Mouse (Mus musculus) forebrain, postnatal 0 days (tissue): ENCODE data around the gene Lama5. TPM values are rescaled to one million over a fixed set of nuclear protein-coding genes. Genes with fewer than 3 reads are reported as not detected.
A peak's percentile ranks its signal among the peaks of the same experiment; 100 is the strongest.

Experiments used
- ATAC-seq: fragments of 200-750 bp; cut with Nextera tagmentation; 2 replicates; pipeline ENCODE4 v1.8.0; 2017; ENCODE audit warnings: mild to moderate bottlenecking, moderate library complexity
- DNase-seq: peaks from one replicate; pipeline ENCODE4 v3.0.0-alpha.2; 2015
- H3K27ac ChIP-seq: fragments of 300-500 bp; sonication (generic); 2 replicates; pipeline ENCODE4 v1.5.1; 2014; ENCODE audit warnings: low read depth, mild to moderate bottlenecking, antibody characterized with exemption, low read length, moderate library complexity, mixed read lengths
- H3K27me3 ChIP-seq: fragments of 300-500 bp; sonication (generic); 2 replicates; pipeline ENCODE4 v1.6.1; 2014; ENCODE audit warnings: mild to moderate bottlenecking, low read length, mixed read lengths; ENCODE audit not compliant: insufficient read depth
- H3K36me3 ChIP-seq: fragments of 300-500 bp; sonication (generic); 2 replicates; pipeline ENCODE4 v1.6.1; 2014; ENCODE audit warnings: mild to moderate bottlenecking, moderate library complexity; ENCODE audit not compliant: insufficient read depth
- H3K4me1 ChIP-seq: fragments of 300-500 bp; sonication (generic); 2 replicates; pipeline ENCODE4 v1.6.1; 2014; ENCODE audit warnings: antibody characterized with exemption; ENCODE audit not compliant: insufficient read depth
- H3K4me2 ChIP-seq: fragments of 300-500 bp; sonication (generic); 2 replicates; pipeline ENCODE4 v1.6.1; 2014; ENCODE audit warnings: low read depth, mild to moderate bottlenecking, moderate library complexity
- H3K4me3 ChIP-seq: fragments of 300-500 bp; sonication (generic); 2 replicates; pipeline ENCODE4 v1.5.1; 2014; ENCODE audit warnings: low read depth, low read length, mixed read lengths
- H3K9ac ChIP-seq: fragments of 300-500 bp; sonication (generic); 2 replicates; pipeline ENCODE4 v1.6.1; 2014; ENCODE audit warnings: mild to moderate bottlenecking
- H3K9me3 ChIP-seq: fragments of 300-500 bp; sonication (generic); 2 replicates; pipeline ENCODE4 v1.6.1; 2016; ENCODE audit warnings: low read length
- CTCF ChIP-seq: sonication (generic); IDR thresholded peaks from 2 replicates; pipeline ENCODE4 v1.5.1; 2016; ENCODE audit warnings: antibody characterized with exemption, control low read depth, low read depth
- WGBS: fragments of 180-500 bp; shearing (Covaris S2); extraction: QIAGEN DNeasy Blood & Tissue Kit; methylation state at CpG from one replicate; pipeline ENCODE4 v1.1.7; 2014; 5-methylcytosine and 5-hydroxymethylcytosine counted together
- polyA plus RNA-seq: library from polyadenylated mRNA; unstranded; fragments of >200 nt; fragmentation: Nextera tagmentation; extraction: Ambion mirVana; gene quantifications from 2 replicates; pipeline ENCODE4 v1.2.1, GENCODE M21; 2015
- total RNA-seq: library from RNA; depleted of rRNA; stranded (reverse); fragments of >200 nt; gene quantifications from 2 replicates; pipeline ENCODE4 v1.2.3, GENCODE M21; 2014

Lama5 gene
- total and polyA plus RNA-seq, 2 experiments from 2014 or later, result 1.4 to 8.9 TPM

- Histone ChIP-seq H3K36me3 (no peaks in the 10 kb centered on the region), H3K4me3 (no peak overlapping the region), H3K9ac (no peak overlapping the region), H3K9me3 (no peaks in the 10 kb centered on the region), H3K4me1 (peaks cover 7% of the 10 kb centered on the region), H3K4me2 (no peak overlapping the region), H3K27ac (no peak overlapping the region), H3K27me3 (peaks cover 8% of the 10 kb centered on the region; the same call in 1 of the 2 replicates)
- no peak for TF ChIP-seq CTCF
- WGBS, result 74% methylated on average over 9 of the region's 9 CpGs
- DNase-seq (no peak), ATAC-seq (no peak)
Observed at GRCm38 (mm10) chr2:180221051-180221450, 4.6 kb downstream of the Lama5 start.

DNA sequence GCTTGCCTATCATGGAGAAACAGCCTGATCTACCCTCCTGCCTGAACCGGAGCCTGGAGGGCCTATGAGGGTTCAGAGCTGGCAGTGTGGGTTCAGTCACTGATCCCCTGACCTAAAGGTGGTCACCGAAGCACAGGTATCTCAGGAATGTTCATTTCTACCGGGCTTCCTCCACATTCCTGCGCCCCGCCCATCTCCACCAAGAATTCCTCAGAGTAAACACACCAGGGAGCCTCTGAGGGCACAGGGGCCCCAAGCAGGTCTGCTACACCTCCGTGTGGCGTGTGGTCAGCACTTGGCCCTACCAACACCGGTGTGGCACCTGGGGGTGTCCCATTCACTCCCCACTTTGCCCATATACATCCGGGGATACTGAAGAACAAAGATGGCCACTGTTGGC, 5.5 kb downstream of the Lama5 start:
- H3K27me3 ChIP-seq, result peaks cover 8% of the 10 kb centered on the region; the same call in 1 of the 2 replicates
- no peaks in the 10 kb centered on the region for H3K36me3 ChIP-seq
- no peak overlapping the region for H3K4me2 ChIP-seq
- H3K4me3 ChIP-seq, result no peak overlapping the region
- no peaks in the 10 kb centered on the region for H3K9me3 ChIP-seq
- no peak for TF ChIP-seq CTCF
- no peaks in the 10 kb centered on the region; the same call in 1 of the 2 replicates for H3K4me1 ChIP-seq
- no peak overlapping the region for H3K27ac ChIP-seq
- 91% methylated on average over 9 of the region's 9 CpGs for WGBS
- H3K9ac ChIP-seq, result no peak overlapping the region
- ATAC-seq (no peak), DNase-seq (no peak)

DNA sequence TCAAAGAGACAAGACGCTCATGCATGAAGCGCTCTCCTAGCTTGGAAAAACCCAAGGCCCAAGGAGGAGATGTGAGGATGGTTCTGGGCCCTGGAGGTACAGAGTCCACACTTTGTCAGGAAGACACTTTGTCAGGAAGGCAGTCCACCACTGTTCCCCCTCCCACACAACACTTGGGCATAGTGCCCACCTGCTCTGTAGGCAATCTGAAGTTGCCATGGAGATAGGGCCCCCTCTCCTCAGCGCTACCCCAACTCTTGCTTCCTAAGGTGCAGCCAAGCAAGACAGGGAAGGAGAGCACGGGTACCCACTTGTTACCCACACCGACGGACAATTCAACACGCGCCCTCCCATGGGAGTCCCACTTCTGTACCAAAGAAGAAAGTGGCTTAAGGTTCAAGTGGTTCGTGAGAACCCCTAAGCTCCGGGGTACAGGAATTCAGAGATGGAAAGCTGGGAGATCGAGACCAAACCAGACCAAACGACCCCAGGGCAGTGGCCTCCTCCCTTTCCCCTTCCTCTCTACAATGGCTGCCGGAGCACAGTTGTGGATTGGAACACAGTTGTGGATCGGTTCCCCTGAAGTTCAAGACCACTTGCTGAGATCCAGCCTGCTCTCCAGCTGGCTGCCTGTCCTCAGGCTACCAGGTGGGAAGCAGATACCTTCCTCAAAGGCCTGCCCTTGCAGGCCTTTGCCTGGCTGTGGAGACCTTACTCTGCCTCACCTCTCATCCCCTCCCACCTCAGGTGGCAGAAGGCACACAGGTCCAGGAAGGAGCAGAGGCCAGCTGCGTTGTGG, 6.3 kb downstream of the Lama5 start:
- TF ChIP-seq CTCF, result no peak
- no peak overlapping the region for H3K4me2 ChIP-seq
- WGBS, result 77% methylated on average over 15 of the region's 15 CpGs
- H3K9me3 ChIP-seq, result no peaks in the 10 kb centered on the region
- peak; percentile 17; the same call in 1 of the 2 replicates for ATAC-seq
- H3K27me3 ChIP-seq, result 0 out of 2 replicates have a peak, but pooled peaks cover under 1% of the 10 kb centered on the region
- no peak overlapping the region for H3K4me3 ChIP-seq
- H3K36me3 ChIP-seq, result no peaks in the 10 kb centered on the region
- H3K27ac ChIP-seq, result no peak overlapping the region
- H3K9ac ChIP-seq, result no peak overlapping the region
- DNase-seq, result no peak
- no peaks in the 10 kb centered on the region; the same call in 1 of the 2 replicates for H3K4me1 ChIP-seq

DNA sequence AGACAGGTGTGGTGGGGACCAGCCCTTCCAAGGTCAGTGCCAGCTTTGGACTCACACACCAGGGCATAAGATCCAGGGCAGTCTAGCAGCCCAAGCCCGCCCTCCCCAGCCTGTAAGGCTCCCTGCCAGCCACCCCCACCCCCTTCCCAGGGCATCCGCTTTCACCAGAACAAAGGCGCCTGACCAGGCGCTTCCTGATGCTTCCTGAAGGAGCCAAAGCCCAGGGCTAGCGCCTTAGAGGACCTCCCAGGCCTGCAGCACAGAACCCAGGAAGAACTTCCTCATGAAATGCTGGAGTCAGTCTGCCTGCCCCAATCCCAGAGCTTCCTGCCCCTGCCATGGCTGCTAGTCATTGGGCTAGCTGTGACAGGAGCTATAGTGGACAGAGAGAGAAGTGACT, 7.0 kb downstream of the Lama5 start:
- Histone ChIP-seq H3K4me1 (no peaks in the 10 kb centered on the region; the same call in 1 of the 2 replicates), H3K9ac (no peak overlapping the region), H3K27me3 (no peaks in the 10 kb centered on the region), H3K4me2 (no peak overlapping the region), H3K27ac (no peak overlapping the region), H3K36me3 (no peaks in the 10 kb centered on the region), H3K4me3 (no peak overlapping the region), H3K9me3 (no peaks in the 10 kb centered on the region)
- WGBS, result 14% methylated on average over 5 of the region's 5 CpGs
- ATAC-seq (peak; percentile 40), DNase-seq (no peak)
- no peak for TF ChIP-seq CTCF

GRCm38 (mm10) chr2:180218241-180218640, 7.4 kb downstream of the Lama5 start:
- H3K9ac ChIP-seq, result no peak overlapping the region
- 61% methylated on average over 3 of the region's 3 CpGs for WGBS
- no peak overlapping the region for H3K4me2 ChIP-seq
- ATAC-seq (no peak), DNase-seq (no peak)
- no peaks in the 10 kb centered on the region for H3K9me3 ChIP-seq
- H3K27ac ChIP-seq, result no peak overlapping the region
- H3K36me3 ChIP-seq, result no peaks in the 10 kb centered on the region
- no peak overlapping the region for H3K4me3 ChIP-seq
- TF ChIP-seq CTCF, result no peak
- no peaks in the 10 kb centered on the region for H3K27me3 ChIP-seq
- H3K4me1 ChIP-seq, result no peaks in the 10 kb centered on the region; the same call in 1 of the 2 replicates

- no peak for TF ChIP-seq CTCF
- Histone ChIP-seq H3K27me3 (no peaks in the 10 kb centered on the region), H3K4me3 (no peak overlapping the region), H3K9ac (no peak overlapping the region), H3K27ac (no peak overlapping the region), H3K4me1 (no peaks in the 10 kb centered on the region; the same call in 1 of the 2 replicates), H3K36me3 (no peaks in the 10 kb centered on the region), H3K9me3 (no peaks in the 10 kb centered on the region), H3K4me2 (no peak overlapping the region)
- ATAC-seq, result no peak
- DNase-seq, result no peak
- 88% methylated on average over 8 of the region's 8 CpGs for WGBS
Observed at GRCm38 (mm10) chr2:180217587-180217986, 8.1 kb downstream of the Lama5 start.

DNA sequence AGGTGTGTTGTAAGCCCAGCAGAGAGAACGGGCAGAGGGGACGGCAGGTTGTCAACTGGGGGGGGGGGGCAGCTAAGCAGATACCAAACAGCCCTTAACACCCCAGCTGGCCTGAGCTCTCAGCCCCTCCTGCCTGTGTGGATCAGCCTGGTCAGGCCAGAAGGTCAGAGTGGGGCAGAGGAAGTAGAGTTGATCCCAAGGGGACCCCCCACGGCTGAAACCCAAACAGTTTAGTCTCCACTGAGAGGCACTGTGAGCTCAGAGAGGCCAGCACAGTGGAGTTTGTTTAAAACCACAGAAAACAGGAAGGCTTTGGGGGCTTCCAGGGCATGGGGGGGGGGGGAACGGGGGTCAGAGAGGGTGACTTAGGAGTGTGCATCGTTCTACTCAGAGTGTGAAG, 8.7 kb downstream of the Lama5 start:
- Histone ChIP-seq H3K4me3 (no peak overlapping the region), H3K4me1 (no peaks in the 10 kb centered on the region; the same call in 1 of the 2 replicates), H3K9me3 (0 out of 2 replicates have a peak, but pooled peaks cover 3% of the 10 kb centered on the region), H3K4me2 (no peak overlapping the region), H3K27me3 (no peaks in the 10 kb centered on the region), H3K9ac (no peak overlapping the region), H3K27ac (no peak overlapping the region), H3K36me3 (no peaks in the 10 kb centered on the region)
- WGBS, result 68% methylated on average over 5 of the region's 5 CpGs
- ATAC-seq (no peak), DNase-seq (no peak)
- TF ChIP-seq CTCF, result no peak
